Mouse (Mus musculus): ENCODE measurements around the gene Rgma. TPM values are rescaled to one million over a fixed set of nuclear protein-coding genes. Genes with fewer than 3 reads are reported as not detected.

Gene Rgma
- total RNA-seq, 2 experiments from 2014 or later, result 10.9 to 13.7 TPM

- no peak for DNase-seq
These were observed 25.0 kb downstream of the Rgma start for GRCm38 (mm10) chr7:73400051-73400916.

GRCm38 (mm10) chr7:73402106-73402505 lies 26.8 kb downstream of the Rgma start:
- DNase-seq, result no peak

GRCm38 (mm10) chr7:73402671-73403070 lies 27.4 kb downstream of the Rgma start:
- no peak for DNase-seq

DNA sequence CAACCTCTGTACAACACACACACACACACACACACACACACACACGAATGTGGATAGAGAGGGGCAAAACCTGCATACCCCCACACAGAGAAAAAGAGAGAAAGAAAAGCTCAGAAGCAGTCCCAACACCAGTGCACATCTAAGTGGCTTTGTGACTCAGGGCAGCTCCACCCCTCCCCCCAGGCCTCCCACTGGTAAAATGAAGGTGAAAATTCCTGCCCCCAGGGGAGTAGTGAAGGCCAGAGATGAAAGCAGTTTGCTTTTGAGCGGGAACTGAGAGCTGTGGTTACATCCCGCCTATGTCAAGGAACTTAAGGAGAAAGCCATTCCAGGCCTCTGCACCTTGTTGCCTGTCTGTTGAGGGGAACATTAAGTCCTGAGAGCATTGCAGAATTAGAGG lies 28.2 kb downstream of the Rgma start:
- DNase-seq, result peak in 1 of 2 experiments; percentile 63

DNA sequence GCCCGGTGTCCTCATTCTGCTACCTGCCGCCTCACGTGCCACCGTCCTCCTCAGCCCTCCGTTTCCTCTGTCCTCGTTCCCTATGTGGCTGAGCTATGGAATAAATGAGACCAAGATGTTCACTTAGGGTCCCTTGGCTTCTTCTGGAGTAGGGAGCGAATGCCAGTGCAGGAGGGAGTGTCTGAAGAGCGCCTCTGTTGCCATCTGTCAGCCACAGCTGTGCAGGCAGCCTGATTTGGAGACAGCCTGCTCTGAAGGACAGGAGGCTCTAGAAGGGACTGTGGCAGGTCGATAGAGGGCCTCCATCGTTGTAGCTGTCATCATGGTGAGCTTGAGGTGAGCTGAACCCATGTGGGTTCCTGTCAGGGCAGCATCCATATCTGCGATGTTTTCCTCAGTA lies 30.2 kb downstream of the Rgma start:
- DNase-seq, result no peak

DNA sequence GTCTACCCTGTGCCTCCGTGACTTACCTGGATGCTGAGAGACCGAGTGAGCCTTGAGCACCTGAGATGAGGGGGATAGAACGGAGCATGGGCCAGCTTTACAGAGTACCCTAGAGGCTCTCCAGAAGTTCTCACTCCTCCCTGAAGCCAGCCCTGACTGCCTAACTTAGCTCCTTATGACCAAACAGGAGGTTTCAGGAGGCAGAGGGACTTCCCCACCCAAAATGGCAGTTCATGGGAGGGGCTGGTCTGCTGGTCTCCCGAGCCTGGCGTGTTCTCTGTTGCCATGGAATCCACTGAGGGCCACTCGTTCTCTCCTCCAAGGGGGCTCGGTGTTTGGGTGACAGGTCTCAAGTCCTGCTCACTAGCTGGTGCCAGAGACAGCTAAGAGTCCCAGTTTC lies 36.2 kb downstream of the Rgma start:
- no peak for DNase-seq

GRCm38 (mm10) chr7:73411986-73412385 lies 36.7 kb downstream of the Rgma start:
- DNase-seq, result no peak

DNA sequence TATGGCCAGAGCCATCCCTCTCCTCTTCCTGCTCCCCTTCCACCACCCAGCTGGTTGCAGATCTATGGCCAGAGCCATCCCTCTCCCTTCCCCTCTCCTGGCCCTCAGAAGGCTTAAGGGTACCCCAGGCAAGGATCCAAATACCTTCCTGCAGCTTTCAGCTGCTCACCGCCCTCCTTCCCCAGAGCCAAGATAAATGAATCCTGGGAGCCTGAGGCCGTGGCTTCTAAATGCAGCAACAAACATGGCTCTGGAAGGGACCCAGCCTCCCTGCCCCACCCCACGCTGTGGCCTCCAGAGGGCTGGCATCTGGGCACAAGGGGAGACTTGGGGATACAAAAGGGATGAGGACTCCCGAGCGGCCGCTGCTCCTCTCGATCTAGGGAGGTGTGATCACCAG lies 37.1 kb downstream of the Rgma start:
- no peak for DNase-seq

DNA sequence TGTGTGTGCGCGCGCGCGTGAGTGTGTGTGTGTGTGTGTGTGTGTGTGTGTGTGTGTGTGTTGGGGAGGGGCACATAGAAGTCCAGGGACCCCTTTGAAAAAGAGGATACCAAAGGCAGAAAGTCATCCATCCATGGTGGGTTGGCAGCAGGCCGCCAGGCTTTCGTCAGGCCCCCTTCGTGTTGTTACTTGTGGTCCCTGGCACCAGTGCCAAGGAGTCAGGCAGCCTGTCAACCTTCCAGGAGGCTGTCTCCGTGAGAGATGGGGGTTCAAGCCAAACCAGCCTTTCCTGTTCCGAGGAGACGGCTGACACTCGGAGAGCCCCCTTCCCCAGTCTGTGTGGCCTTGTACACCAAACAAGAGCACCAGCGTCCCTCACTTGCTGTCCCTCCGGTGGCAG lies 38.9 kb downstream of the Rgma start:
- DNase-seq, result no peak

DNA sequence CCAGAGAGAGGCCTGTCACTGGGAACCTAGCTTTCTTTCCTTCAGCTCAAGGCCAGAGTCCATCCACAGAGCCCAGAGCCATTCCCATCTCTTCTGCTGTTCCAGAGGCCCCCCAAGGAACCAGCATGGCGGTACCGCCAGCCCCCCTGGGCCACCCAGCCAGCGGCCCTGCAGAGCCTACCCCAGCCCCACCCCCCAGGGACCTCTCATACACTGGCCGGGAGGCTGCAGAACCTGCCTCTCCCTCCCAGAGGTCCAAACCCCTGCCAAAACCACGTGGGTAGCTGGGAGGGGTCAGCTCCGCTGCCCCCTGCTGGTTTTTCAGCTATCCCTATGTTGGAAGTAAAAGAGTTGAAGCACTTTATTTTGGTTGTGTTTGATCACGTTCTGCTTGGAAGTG lies 44.1 kb downstream of the Rgma start:
- DNase-seq, result no peak

DNA sequence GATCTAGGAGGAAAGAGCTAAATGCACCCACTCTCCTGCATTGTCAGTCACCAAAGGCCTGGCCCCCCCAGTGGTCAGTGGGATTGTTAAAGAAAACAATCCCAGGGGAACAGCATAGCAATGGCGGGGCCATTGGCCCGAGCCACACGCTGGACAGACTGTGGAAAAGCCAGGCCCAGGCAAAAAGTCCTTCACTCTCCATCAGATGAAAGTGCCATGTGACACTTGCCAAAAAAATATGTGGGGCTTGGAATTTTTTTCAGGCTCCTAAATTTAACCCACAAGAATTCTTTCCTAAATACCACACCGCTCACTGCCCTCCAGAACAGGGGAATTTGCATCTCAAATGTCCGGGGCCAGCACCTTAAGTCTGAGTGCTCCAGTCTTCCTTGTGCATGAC lies 45.5 kb downstream of the Rgma start:
- no peak for DNase-seq

DNA sequence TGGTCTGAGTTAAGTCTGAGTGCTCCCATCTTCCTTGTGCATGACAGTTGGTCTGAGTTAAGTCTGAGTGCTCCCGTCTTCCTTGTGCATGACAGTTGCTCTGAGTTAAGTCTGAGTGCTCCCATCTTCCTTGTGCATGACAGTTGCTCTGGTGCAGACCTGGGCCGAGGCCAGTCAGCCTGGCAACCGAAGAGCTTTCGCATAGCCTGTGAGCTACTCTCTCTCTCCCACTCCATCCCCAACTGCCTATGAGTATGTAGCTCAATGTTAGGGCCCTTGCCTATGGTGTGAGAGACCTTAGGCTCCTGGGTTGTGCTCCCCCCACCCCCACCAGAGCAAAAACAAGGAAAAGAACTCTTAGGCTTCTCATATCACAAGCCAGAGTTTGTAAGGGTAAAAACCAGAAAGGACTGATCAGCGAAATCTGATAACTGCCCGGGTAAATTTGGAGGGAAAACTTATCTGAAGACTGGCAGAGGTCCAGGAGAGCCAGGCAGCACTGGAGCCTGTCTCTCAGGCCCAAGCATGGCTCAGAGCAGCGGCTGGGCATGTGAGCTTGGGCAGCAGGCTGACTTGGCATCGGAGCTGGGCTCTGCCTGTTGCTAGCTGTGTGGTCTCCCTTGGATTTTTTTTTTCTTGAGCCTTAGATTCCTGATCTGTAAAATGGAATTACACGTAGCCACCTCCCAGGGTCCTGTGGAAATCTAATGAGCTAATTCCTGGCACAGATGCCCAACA lies 46.1 kb downstream of the Rgma start:
- no peak for DNase-seq

DNA sequence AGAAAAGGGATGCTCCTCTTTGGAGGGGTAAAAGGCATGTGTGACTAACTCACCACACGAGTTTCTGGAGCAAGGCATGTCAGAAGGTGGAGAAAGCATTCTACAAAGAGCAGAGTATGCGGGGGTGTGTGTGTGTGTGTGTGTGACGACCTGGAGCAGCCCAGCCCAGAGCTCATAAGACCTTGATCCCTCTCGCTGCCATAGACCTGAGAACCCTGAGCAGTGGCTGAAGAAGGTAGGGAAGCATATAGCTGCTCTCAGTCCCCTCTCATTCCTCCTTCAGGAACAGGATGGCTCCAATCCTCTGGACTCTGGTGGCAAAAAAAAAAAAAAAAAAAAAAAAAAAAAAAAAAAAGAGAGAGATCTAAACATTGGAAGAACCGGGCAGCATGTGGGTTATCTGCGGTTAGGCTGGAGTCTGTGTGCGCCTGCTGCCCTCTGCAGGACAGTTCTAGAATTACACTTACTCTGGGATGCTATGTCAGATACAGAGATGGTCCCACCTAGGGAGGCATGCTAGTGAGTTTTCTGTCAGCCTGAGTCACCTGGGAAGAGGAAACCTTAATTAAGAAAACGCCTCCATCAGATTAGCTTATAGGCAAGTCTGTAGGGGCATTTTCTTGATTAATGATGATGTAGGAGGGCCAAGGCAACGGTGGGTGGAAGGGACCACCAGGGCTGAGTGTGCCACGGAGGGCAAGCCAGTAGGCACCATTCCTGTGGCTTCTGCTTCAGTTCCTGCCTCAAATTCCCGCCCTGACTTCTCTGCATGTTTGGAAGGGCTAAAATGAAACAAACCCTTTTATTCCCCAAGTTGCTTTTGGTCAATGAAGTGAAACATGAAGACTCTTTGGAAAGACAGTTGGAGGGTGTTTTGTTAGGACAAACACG lies 47.2 kb downstream of the Rgma start:
- DNase-seq, result peak; percentile 70 to 78

DNA sequence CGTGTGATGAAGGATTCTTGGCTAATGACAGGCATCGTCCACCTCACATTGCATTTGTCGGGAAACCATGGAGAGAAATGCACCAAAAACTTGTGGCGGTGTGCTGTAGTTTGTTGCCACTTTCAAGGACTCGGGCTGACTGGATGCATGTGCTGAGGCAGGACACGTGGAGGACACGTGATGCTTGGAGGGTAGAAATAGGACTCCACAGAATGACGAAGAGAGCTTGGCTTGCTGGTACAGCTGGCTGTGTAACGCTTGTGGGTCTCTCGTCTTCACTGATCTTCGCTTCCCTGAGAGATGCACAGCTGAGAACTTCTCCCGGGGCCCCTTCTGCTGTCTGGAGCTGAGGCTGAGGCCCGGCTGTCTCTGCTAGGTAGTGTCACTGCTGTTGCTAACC lies 47.9 kb downstream of the Rgma start:
- peak; percentile 61 to 62 for DNase-seq

GRCm38 (mm10) chr7:73424243-73424642 lies 48.9 kb downstream of the Rgma start:
- DNase-seq, result no peak

- no peak for DNase-seq
These were observed 49.4 kb downstream of the Rgma start for GRCm38 (mm10) chr7:73424705-73425104.

- DNase-seq, result no peak
These were observed 50.1 kb downstream of the Rgma start for GRCm38 (mm10) chr7:73425451-73425850.

DNA sequence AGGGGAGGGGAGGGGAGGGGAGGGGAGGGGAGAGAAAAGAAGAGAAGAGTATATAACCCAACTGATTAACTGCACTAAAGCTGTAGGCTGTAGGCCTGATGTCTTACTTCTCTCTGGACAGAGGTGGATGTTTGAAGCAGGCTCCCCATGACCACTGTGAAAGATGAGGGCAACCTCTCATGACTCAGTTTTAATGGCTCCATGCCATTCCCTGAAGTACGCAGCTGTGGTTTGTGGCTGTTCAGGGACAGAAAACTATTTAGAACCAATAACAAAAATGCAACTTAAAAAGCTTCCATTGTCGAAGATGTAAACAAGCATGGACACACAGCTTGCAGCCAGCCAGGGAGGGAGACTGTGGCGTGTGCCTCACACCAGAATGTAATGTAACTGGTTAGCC lies 50.9 kb downstream of the Rgma start:
- DNase-seq, result peak; percentile 68 to 70

GRCm38 (mm10) chr7:73426752-73427386 lies 51.6 kb downstream of the Rgma start:
- DNase-seq, result no peak

DNA sequence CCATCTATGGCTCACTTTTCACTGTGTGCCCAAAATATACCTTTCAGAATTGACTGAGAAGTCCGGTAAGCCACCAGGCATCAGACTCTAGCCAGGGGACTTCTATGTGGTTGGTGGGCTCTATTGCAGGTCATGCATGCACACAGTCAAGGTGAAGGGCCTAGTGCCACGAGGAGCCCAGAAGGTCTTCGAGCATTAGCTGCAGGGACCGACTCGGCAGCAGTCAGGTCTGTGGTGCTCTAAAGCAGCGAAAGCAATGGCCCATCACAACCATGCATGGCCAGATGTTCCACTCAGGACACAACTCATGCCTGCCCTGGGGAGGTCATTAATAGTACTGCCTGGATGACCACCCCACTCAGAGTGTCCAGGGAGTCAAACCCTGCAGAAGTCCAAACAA lies 52.5 kb downstream of the Rgma start:
- no peak for DNase-seq

- no peak for DNase-seq
These were observed 53.2 kb downstream of the Rgma start for GRCm38 (mm10) chr7:73428525-73428924.
